Mouse (Mus musculus) G1E (cell line): Measurements from ENCODE around the gene Atrip.

ENCODE experiments used
- CTCF ChIP-seq: IDR thresholded peaks from 2 replicates; pipeline ENCODE4 v1.5.1; 2012; ENCODE audit warnings: low read depth, low read length, inconsistent platforms, mixed read lengths
- GATA1 ChIP-seq: IDR thresholded peaks from 2 replicates; pipeline ENCODE4 v1.6.1; 2012; ENCODE audit warnings: borderline replicate concordance, low read length, inconsistent platforms, mixed read lengths
- GATA2 ChIP-seq: IDR thresholded peaks from 2 replicates; pipeline ENCODE4 v1.6.1; 2012; ENCODE audit warnings: low read depth, low read length, inconsistent platforms, borderline replicate concordance
- POLR2AphosphoS5 ChIP-seq: IDR thresholded peaks from 2 replicates; pipeline ENCODE4 v1.6.1; 2012; ENCODE audit warnings: low read depth, low read length, inconsistent platforms; ENCODE audit not compliant: insufficient replicate concordance
- TAL1 ChIP-seq: conservative IDR thresholded peaks from 2 replicates; pipeline ENCODE4 v1.6.1; 2012; ENCODE audit warnings: low read depth, low read length, inconsistent platforms, mixed read lengths

DNA sequence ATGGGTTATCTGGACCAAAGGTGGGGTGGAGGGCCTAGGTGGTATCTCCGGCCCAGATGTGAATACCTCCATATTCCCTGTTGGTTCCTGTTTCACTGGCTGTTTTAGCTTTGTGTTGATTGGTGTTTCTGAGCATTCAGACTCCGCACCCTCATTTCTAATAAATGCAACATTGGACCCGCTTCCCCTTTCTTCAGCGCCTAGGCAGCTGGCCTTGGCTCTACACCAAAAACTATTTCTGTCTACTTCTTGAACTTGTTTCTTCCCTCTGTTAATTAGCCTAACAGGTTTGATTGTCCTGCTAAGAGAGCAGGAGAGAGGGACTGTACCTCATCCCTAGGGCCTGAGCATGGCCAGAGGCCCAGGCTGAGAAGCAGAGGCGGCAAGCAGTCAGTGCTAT lies 16.4 kb downstream of the Atrip start:
- TF ChIP-seq CTCF: no peak
- TF ChIP-seq TAL1: no peak
- TF ChIP-seq POLR2AphosphoS5: no peak
- no peak for TF ChIP-seq GATA1
- no peak for TF ChIP-seq GATA2
